Mouse (Mus musculus): ENCODE data around the gene Naa35. TPM values are rescaled to one million over a fixed set of nuclear protein-coding genes. Genes with fewer than 3 reads are reported as not detected.

Gene Naa35
- polyA plus RNA-seq, 1 experiment from 2014 or later: 84.4 TPM

DNA sequence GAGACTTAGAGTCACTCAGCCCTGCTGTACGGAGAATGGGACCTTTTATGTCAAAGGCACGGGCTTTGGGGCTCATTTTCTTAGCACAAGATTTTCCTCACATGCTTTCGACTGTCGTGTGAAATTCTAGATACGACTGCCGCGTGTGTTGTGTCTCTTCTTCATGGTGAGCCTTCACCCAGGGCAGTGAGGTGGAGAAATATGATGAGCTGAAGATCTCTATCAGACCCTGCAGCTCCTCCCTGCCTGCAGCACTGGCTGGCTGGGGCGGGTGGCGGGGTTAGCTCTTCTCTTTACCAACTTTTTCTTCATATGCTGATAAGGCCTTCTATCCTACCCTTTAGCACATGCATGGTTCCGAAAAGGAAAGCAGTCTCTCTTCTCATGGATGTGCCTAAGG lies 20.1 kb upstream of the Naa35 start:
- Histone ChIP-seq H3K4me2 (ENCODE audit: low read depth, low read length) (no peak overlapping the region), H3K27ac (ENCODE audit: low read length) (no peak overlapping the region), H3K4me1 (ENCODE audit: control insufficient read depth, insufficient read depth, low read length) (no peaks in the 10 kb centered on the region), H3K4me3 (ENCODE audit: low read length) (no peak overlapping the region), H3K9me3 (replicated peaks; ENCODE audit: control insufficient read depth, low read length) (no peaks in the 10 kb centered on the region), H3K27me3 (ENCODE audit: control insufficient read depth, insufficient read depth, low read length) (no peaks in the 10 kb centered on the region), H3K9ac (ENCODE audit: low read length) (no peak overlapping the region), H3K36me3 (ENCODE audit: control insufficient read depth, insufficient read depth) (no peaks in the 10 kb centered on the region)
- WGBS: 74% methylated on average over 10 of the region's 10 CpGs
- ATAC-seq (replicated peaks; ENCODE audit: extremely low read depth, insufficient read depth, low FRiP score): no peak

DNA sequence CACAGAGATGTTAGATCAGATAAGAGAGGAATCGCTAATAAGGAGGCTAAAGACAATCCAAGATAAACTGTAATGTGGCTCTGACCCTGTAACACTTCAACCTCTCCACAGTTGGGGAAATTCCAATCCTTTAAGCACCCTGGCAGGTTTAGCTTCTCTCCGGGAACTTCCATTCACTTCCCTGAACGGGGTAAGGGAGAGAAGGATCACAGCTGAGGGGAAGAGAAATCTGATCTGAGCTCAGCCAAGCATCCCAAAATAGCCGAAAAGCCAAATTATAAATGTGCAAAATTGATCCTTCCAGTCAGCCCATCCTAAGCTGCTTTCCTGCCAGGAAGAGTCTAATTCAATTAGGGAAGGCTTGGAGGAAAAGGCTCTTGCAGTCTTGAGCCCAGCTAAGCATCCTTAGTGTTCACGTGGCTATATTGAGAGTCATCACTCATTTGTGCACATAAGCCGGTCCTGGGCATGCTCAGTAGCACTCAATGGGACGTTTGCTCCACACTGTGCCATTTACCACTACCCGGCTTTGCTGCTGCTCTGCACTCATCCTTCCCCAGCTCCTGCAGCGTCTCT lies 19.0 kb upstream of the Naa35 start:
- ATAC-seq (replicated peaks; ENCODE audit: extremely low read depth, insufficient read depth, low FRiP score): no peak
- no peak overlapping the region for H3K4me2 ChIP-seq (ENCODE audit: low read depth, low read length)
- no peaks in the 10 kb centered on the region for H3K27me3 ChIP-seq (ENCODE audit: control insufficient read depth, insufficient read depth, low read length)
- H3K9me3 ChIP-seq (replicated peaks; ENCODE audit: control insufficient read depth, low read length): no peaks in the 10 kb centered on the region
- 51% methylated on average over 9 of the region's 9 CpGs for WGBS
- no peak overlapping the region for H3K9ac ChIP-seq (ENCODE audit: low read length)
- H3K4me1 ChIP-seq (ENCODE audit: control insufficient read depth, insufficient read depth, low read length): no peaks in the 10 kb centered on the region
- H3K4me3 ChIP-seq (ENCODE audit: low read length): no peak overlapping the region
- no peaks in the 10 kb centered on the region for H3K36me3 ChIP-seq (ENCODE audit: control insufficient read depth, insufficient read depth)
- H3K27ac ChIP-seq (ENCODE audit: low read length): no peak overlapping the region

DNA sequence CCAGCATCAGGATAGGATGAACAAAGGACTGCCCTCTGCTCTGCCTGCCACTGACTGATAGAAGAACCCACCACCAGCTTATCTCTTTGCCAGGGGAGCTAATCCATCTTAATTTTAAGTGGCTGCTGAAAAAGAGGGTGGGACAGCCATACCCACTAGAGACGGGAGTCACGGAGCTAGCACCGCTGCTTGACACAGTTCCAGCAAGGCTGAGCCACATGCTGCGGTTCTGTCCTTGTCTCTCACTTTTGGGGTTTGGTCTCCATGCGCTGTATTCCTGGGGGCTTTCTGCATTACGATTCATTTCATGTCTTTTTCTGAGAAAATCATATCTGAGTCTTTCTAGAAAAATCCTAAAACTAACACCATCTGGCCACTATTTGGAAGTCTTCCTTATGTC lies 14.0 kb upstream of the Naa35 start:
- no peaks in the 10 kb centered on the region for H3K9me3 ChIP-seq (replicated peaks; ENCODE audit: control insufficient read depth, low read length)
- H3K9ac ChIP-seq (ENCODE audit: low read length): no peak overlapping the region
- no peak for ATAC-seq (replicated peaks; ENCODE audit: extremely low read depth, insufficient read depth, low FRiP score)
- no peak overlapping the region for H3K4me3 ChIP-seq (ENCODE audit: low read length)
- no peaks in the 10 kb centered on the region for H3K4me1 ChIP-seq (ENCODE audit: control insufficient read depth, insufficient read depth, low read length)
- 72% methylated on average over 6 of the region's 6 CpGs for WGBS
- H3K36me3 ChIP-seq (ENCODE audit: control insufficient read depth, insufficient read depth): no peaks in the 10 kb centered on the region
- no peak overlapping the region for H3K4me2 ChIP-seq (ENCODE audit: low read depth, low read length)
- H3K27ac ChIP-seq (ENCODE audit: low read length): no peak overlapping the region
- H3K27me3 ChIP-seq (ENCODE audit: control insufficient read depth, insufficient read depth, low read length): no peaks in the 10 kb centered on the region

DNA sequence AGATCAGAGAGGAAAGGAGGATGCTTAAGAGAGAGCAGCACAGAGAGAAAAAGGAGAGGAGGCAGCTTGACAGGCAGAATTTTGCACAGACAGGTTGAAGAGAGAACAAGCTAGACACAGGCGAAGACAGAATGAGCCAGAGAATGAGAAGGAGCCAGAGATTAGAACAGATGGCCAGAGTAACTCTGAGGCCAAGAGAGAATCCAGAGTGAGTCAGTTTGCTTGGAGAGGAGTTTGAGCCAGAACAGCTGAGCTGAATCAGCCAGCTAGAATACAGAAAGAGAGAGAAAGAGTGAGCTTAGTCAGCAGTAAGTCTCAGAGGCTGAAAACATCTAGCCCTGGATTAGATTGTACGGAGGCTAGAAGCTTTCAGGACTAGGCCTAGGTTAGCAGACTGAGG lies 12.5 kb upstream of the Naa35 start:
- Histone ChIP-seq H3K27ac (ENCODE audit: low read length) (no peak overlapping the region), H3K4me3 (ENCODE audit: low read length) (no peak overlapping the region), H3K9ac (ENCODE audit: low read length) (no peak overlapping the region), H3K4me1 (ENCODE audit: control insufficient read depth, insufficient read depth, low read length) (no peaks in the 10 kb centered on the region), H3K27me3 (ENCODE audit: control insufficient read depth, insufficient read depth, low read length) (no peaks in the 10 kb centered on the region), H3K9me3 (replicated peaks; ENCODE audit: control insufficient read depth, low read length) (no peaks in the 10 kb centered on the region), H3K36me3 (ENCODE audit: control insufficient read depth, insufficient read depth) (no peaks in the 10 kb centered on the region), H3K4me2 (ENCODE audit: low read depth, low read length) (no peak overlapping the region)
- whole genome bisulfite sequencing: 74% methylated on average over 2 of the region's 2 CpGs
- no peak for ATAC-seq (replicated peaks; ENCODE audit: extremely low read depth, insufficient read depth, low FRiP score)

DNA sequence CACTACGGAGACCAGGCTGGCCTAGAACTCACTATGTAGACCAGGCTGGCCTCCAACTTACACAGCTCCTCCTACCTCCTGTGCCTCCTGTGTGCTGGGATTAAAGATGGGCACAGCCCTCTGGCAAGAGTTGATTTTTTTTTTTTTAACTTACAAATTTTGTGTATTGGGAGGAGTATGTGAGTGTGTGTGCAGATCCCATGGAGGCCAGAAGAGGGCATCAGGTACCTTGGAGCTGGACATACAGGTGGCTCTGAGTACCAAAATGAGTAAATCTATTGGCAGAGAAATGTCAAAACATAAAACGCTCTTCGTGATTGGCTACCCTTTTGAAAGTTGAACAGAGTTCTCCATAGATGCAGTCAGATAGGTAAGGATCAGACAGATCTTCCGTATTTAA lies 4.1 kb upstream of the Naa35 start:
- Histone ChIP-seq H3K27me3 (ENCODE audit: control insufficient read depth, insufficient read depth, low read length) (no peaks in the 10 kb centered on the region), H3K4me3 (ENCODE audit: low read length) (no peak overlapping the region), H3K9ac (ENCODE audit: low read length) (no peak overlapping the region), H3K4me2 (ENCODE audit: low read depth, low read length) (no peak overlapping the region), H3K36me3 (ENCODE audit: control insufficient read depth, insufficient read depth) (no peaks in the 10 kb centered on the region), H3K27ac (ENCODE audit: low read length) (no peak overlapping the region), H3K4me1 (ENCODE audit: control insufficient read depth, insufficient read depth, low read length) (0 out of 2 replicates have a peak, but pooled peaks cover 4% of the 10 kb centered on the region), H3K9me3 (replicated peaks; ENCODE audit: control insufficient read depth, low read length) (no peaks in the 10 kb centered on the region)
- ATAC-seq (replicated peaks; ENCODE audit: extremely low read depth, insufficient read depth, low FRiP score): no peak
- 91% methylated on average over 4 of the region's 4 CpGs for WGBS

DNA sequence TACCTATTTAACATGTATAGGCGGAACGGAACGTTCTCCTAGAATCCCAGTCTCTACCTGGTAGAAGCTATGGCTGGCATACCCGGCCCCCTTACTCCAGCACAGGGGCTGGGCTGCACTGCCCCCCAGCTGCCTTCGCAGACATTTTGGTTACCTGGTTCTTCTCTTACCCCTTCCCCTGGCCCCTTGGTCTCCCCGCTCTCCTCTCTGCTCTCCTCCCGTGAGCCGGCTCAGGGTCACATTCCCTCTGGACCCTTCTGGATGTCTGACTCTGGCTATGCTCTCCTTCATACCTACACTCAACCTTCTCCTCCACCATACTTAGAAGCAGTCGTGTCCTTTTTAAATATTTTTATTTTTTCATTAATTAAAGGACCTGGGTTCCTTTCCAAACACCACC lies 578 bp upstream of the Naa35 start:
- under 1% methylated on average over 9 of the region's 9 CpGs for WGBS

DNA sequence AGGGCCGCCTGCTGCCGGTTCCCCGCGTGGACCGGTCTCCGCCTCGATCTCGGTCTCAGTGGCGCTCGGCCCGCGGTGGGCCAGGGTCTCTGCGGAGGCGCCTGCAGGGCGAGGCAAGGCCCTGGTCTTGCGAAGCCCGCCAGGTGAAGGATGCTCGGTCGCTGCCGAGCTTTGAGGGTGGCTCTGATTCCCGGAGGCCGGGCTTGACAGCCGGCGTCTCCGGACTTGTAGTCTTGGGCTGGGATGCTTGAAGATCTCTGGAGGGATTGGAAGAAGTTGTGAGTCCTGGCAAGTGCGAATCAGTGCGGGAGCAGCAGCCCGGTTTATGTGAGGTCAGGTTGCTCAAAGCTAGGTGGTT lies 568 bp downstream of the Naa35 start:
- Histone ChIP-seq H3K4me2 (ENCODE audit: low read depth, low read length) (peak overlapping the region; percentile 81), H3K9me3 (replicated peaks; ENCODE audit: control insufficient read depth, low read length) (no peaks in the 10 kb centered on the region), H3K9ac (ENCODE audit: low read length) (peak overlapping the region; percentile 86), H3K27ac (ENCODE audit: low read length) (peak overlapping the region; percentile 80), H3K4me3 (ENCODE audit: low read length) (peak overlapping the region; percentile 85), H3K36me3 (ENCODE audit: control insufficient read depth, insufficient read depth) (peaks cover 15% of the 10 kb centered on the region), H3K27me3 (ENCODE audit: control insufficient read depth, insufficient read depth, low read length) (no peaks in the 10 kb centered on the region), H3K4me1 (ENCODE audit: control insufficient read depth, insufficient read depth, low read length) (peaks cover 21% of the 10 kb centered on the region)
- under 1% methylated on average over 23 of the region's 28 CpGs for WGBS
- no peak for ATAC-seq (replicated peaks; ENCODE audit: extremely low read depth, insufficient read depth, low FRiP score)

More for the DNA sequence above, 578 bp upstream of the Naa35 start:
- Histone ChIP-seq H3K9me3 (replicated peaks; ENCODE audit: control insufficient read depth, low read length) (no peaks in the 10 kb centered on the region), H3K9ac (ENCODE audit: low read length) (peak overlapping the region; percentile 87), H3K36me3 (ENCODE audit: control insufficient read depth, insufficient read depth) (peaks cover 8% of the 10 kb centered on the region), H3K27ac (ENCODE audit: low read length) (peak overlapping the region; percentile 87), H3K4me2 (ENCODE audit: low read depth, low read length) (peak overlapping the region; percentile 96), H3K4me3 (ENCODE audit: low read length) (peak overlapping the region; percentile 85), H3K27me3 (ENCODE audit: control insufficient read depth, insufficient read depth, low read length) (no peaks in the 10 kb centered on the region), H3K4me1 (ENCODE audit: control insufficient read depth, insufficient read depth, low read length) (peaks cover 21% of the 10 kb centered on the region)
- peak; percentile 38 for ATAC-seq (replicated peaks; ENCODE audit: extremely low read depth, insufficient read depth, low FRiP score)

DNA sequence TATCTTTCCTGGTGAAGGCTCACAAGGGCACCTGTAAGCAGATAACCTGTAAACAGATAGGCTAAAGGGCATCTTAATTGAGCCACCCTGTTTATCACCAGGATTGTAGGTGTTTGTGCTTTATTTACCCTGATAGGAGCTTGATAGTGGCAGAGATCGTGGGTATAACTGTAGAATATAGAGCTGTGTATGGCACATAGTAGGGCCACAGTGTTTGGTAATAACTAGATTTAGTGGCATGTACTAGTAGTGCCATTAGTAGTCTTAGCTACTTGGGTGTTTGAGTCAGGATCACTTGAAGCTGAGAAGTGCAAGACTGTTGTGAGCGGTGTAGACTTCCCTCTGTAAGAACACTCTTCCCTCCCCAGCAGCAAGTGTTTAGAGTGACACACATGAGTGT lies 2.1 kb downstream of the Naa35 start:
- no peak for ATAC-seq (replicated peaks; ENCODE audit: extremely low read depth, insufficient read depth, low FRiP score)
- Histone ChIP-seq H3K4me2 (ENCODE audit: low read depth, low read length) (peak overlapping the region; percentile 81; the same call in 1 of the 2 replicates), H3K27me3 (ENCODE audit: control insufficient read depth, insufficient read depth, low read length) (no peaks in the 10 kb centered on the region), H3K4me1 (ENCODE audit: control insufficient read depth, insufficient read depth, low read length) (peaks cover 21% of the 10 kb centered on the region), H3K4me3 (ENCODE audit: low read length) (no peak overlapping the region), H3K9ac (ENCODE audit: low read length) (0 out of 2 replicates have a peak overlapping the region, but pooled peaks have one; percentile 26), H3K27ac (ENCODE audit: low read length) (no peak overlapping the region), H3K9me3 (replicated peaks; ENCODE audit: control insufficient read depth, low read length) (no peaks in the 10 kb centered on the region), H3K36me3 (ENCODE audit: control insufficient read depth, insufficient read depth) (peaks cover 19% of the 10 kb centered on the region)
- 92% methylated on average over 2 of the region's 2 CpGs for WGBS

DNA sequence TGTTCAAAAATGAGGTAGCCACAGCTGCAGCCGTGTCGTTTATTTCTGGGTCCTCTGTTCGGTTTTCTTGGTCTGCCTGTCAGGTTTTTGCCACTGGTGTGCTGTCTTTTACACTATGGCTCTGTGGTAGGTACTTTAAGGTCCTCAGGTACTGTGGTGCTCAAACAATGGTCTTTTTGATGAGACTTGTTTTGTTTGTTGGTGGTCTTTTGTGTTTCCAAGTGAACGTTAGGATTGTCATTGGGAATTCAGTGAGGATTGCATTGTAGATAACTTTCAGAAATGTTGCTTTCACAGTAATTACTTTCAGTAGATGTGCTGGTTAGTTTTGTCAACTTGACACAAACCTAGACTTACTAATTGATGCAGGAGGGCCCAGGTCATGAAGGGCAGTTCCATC lies 4.6 kb downstream of the Naa35 start:
- Histone ChIP-seq H3K9me3 (replicated peaks; ENCODE audit: control insufficient read depth, low read length) (no peaks in the 10 kb centered on the region), H3K36me3 (ENCODE audit: control insufficient read depth, insufficient read depth) (peaks cover 26% of the 10 kb centered on the region), H3K27ac (ENCODE audit: low read length) (no peak overlapping the region), H3K4me1 (ENCODE audit: control insufficient read depth, insufficient read depth, low read length) (peaks cover 19% of the 10 kb centered on the region), H3K9ac (ENCODE audit: low read length) (no peak overlapping the region), H3K4me2 (ENCODE audit: low read depth, low read length) (no peak overlapping the region), H3K27me3 (ENCODE audit: control insufficient read depth, insufficient read depth, low read length) (no peaks in the 10 kb centered on the region), H3K4me3 (ENCODE audit: low read length) (no peak overlapping the region)
- WGBS: 87% methylated on average over 4 of the region's 4 CpGs
- no peak for ATAC-seq (replicated peaks; ENCODE audit: extremely low read depth, insufficient read depth, low FRiP score)
